Mouse (Mus musculus): ENCODE measurements around the gene Mrps35. TPM values are rescaled to one million over a fixed set of nuclear protein-coding genes. Genes with fewer than 3 reads are reported as not detected.

Mrps35 gene
- total RNA-seq, 1 experiment from 2014 or later, result 46.9 TPM

- no peak for ATAC-seq (ENCODE audit: extremely low read depth, insufficient number of reproducible peaks, low FRiP score, poor library complexity, severe bottlenecking)
Observed at GRCm38 (mm10) chr6:147024761-147025160, 17.8 kb upstream of the Mrps35 start.

- ATAC-seq (ENCODE audit: extremely low read depth, insufficient number of reproducible peaks, low FRiP score, poor library complexity, severe bottlenecking), result no peak
Observed at GRCm38 (mm10) chr6:147028396-147028795, 14.2 kb upstream of the Mrps35 start.

- ATAC-seq (ENCODE audit: extremely low read depth, insufficient number of reproducible peaks, low FRiP score, poor library complexity, severe bottlenecking), result no peak
Observed at GRCm38 (mm10) chr6:147029591-147029990, 13.0 kb upstream of the Mrps35 start.

GRCm38 (mm10) chr6:147030096-147030885 lies 12.3 kb upstream of the Mrps35 start:
- ATAC-seq (ENCODE audit: extremely low read depth, insufficient number of reproducible peaks, low FRiP score, poor library complexity, severe bottlenecking), result no peak

- ATAC-seq (ENCODE audit: extremely low read depth, insufficient number of reproducible peaks, low FRiP score, poor library complexity, severe bottlenecking), result no peak
Observed at GRCm38 (mm10) chr6:147032303-147032925, 10.2 kb upstream of the Mrps35 start, which contains the start of gene Rep15. Rep15 (plus strand) TSS chr6:147032584.

- no peak for ATAC-seq (ENCODE audit: extremely low read depth, insufficient number of reproducible peaks, low FRiP score, poor library complexity, severe bottlenecking)
Observed at GRCm38 (mm10) chr6:147043633-147044032, 1.1 kb downstream of the Mrps35 start.

- no peak for ATAC-seq (ENCODE audit: extremely low read depth, insufficient number of reproducible peaks, low FRiP score, poor library complexity, severe bottlenecking)
Observed at GRCm38 (mm10) chr6:147049239-147049805, 6.8 kb downstream of the Mrps35 start.

GRCm38 (mm10) chr6:147051666-147052065 lies 9.1 kb downstream of the Mrps35 start:
- ATAC-seq (ENCODE audit: extremely low read depth, insufficient number of reproducible peaks, low FRiP score, poor library complexity, severe bottlenecking), result peak; percentile 69

GRCm38 (mm10) chr6:147052440-147052839 lies 9.9 kb downstream of the Mrps35 start:
- ATAC-seq (ENCODE audit: extremely low read depth, insufficient number of reproducible peaks, low FRiP score, poor library complexity, severe bottlenecking), result peak; percentile 57

GRCm38 (mm10) chr6:147053785-147054646 lies 11.5 kb downstream of the Mrps35 start:
- ATAC-seq (ENCODE audit: extremely low read depth, insufficient number of reproducible peaks, low FRiP score, poor library complexity, severe bottlenecking), result no peak

GRCm38 (mm10) chr6:147055374-147055977 lies 12.9 kb downstream of the Mrps35 start:
- no peak for ATAC-seq (ENCODE audit: extremely low read depth, insufficient number of reproducible peaks, low FRiP score, poor library complexity, severe bottlenecking)

- ATAC-seq (ENCODE audit: extremely low read depth, insufficient number of reproducible peaks, low FRiP score, poor library complexity, severe bottlenecking), result no peak
Observed at GRCm38 (mm10) chr6:147059326-147059725, 16.8 kb downstream of the Mrps35 start.

GRCm38 (mm10) chr6:147061630-147062029 lies 19.1 kb downstream of the Mrps35 start:
- ATAC-seq (ENCODE audit: extremely low read depth, insufficient number of reproducible peaks, low FRiP score, poor library complexity, severe bottlenecking), result no peak

GRCm38 (mm10) chr6:147062034-147062433 lies 19.5 kb downstream of the Mrps35 start:
- no peak for ATAC-seq (ENCODE audit: extremely low read depth, insufficient number of reproducible peaks, low FRiP score, poor library complexity, severe bottlenecking)

GRCm38 (mm10) chr6:147062694-147063093 lies 20.1 kb downstream of the Mrps35 start:
- ATAC-seq (ENCODE audit: extremely low read depth, insufficient number of reproducible peaks, low FRiP score, poor library complexity, severe bottlenecking), result no peak

GRCm38 (mm10) chr6:147064226-147064943 lies 21.8 kb downstream of the Mrps35 start:
- no peak for ATAC-seq (ENCODE audit: extremely low read depth, insufficient number of reproducible peaks, low FRiP score, poor library complexity, severe bottlenecking)

- ATAC-seq (ENCODE audit: extremely low read depth, insufficient number of reproducible peaks, low FRiP score, poor library complexity, severe bottlenecking), result 0 out of 2 replicates have a peak, but pooled peaks have one; percentile 6
Observed at GRCm38 (mm10) chr6:147064944-147065261, 22.3 kb downstream of the Mrps35 start.

- ATAC-seq (ENCODE audit: extremely low read depth, insufficient number of reproducible peaks, low FRiP score, poor library complexity, severe bottlenecking), result no peak
Observed at GRCm38 (mm10) chr6:147075808-147076387, 33.3 kb downstream of the Mrps35 start.

Data from neutrophil, adult 5-6 weeks (primary cell).